Mouse (Mus musculus) midbrain, postnatal 0 days (tissue): ENCODE results near the gene Arrb2. TPM values are rescaled to one million over a fixed set of nuclear protein-coding genes. Genes with fewer than 3 reads are reported as not detected.

Source experiments
- ATAC-seq: fragments of 200-750 bp; cut with Nextera tagmentation; 2 replicates; pipeline ENCODE4 v1.8.0; 2017; ENCODE audit warnings: moderate number of reproducible peaks, mild to moderate bottlenecking, moderate TSS enrichment, moderate library complexity; ENCODE audit not compliant: low FRiP score
- DNase-seq: peaks from one replicate; pipeline ENCODE4 v3.0.0-alpha.2; 2015; ENCODE audit warnings: low spot score
- H3K27ac ChIP-seq: fragments of 300-500 bp; sonication (generic); 2 replicates; pipeline ENCODE4 v1.5.1; 2014; ENCODE audit warnings: low read depth, mild to moderate bottlenecking, low read length, mixed read lengths
- H3K27me3 ChIP-seq: fragments of 300-500 bp; sonication (generic); 2 replicates; pipeline ENCODE4 v1.6.1; 2014; ENCODE audit warnings: low read length, control low read depth, mixed read lengths; ENCODE audit not compliant: insufficient read depth
- H3K36me3 ChIP-seq: fragments of 300-500 bp; sonication (generic); 2 replicates; pipeline ENCODE4 v1.6.1; 2014; ENCODE audit warnings: low read length, control low read depth, mixed read lengths; ENCODE audit not compliant: insufficient read depth
- H3K4me1 ChIP-seq: fragments of 300-500 bp; sonication (generic); 2 replicates; pipeline ENCODE4 v1.6.1; 2014; ENCODE audit warnings: mild to moderate bottlenecking, control low read depth, antibody characterized with exemption, low read length, mixed read lengths; ENCODE audit not compliant: insufficient read depth
- H3K4me2 ChIP-seq: fragments of 300-500 bp; sonication (generic); 2 replicates; pipeline ENCODE4 v1.6.1; 2014; ENCODE audit warnings: low read depth, mild to moderate bottlenecking, low read length, mixed read lengths; ENCODE audit not compliant: poor library complexity, severe bottlenecking
- H3K4me3 ChIP-seq: fragments of 300-500 bp; sonication (generic); 2 replicates; pipeline ENCODE4 v1.5.1; 2014; ENCODE audit warnings: low read depth, mild to moderate bottlenecking, low read length, moderate library complexity
- H3K9ac ChIP-seq: fragments of 300-500 bp; sonication (generic); replicated peaks from 2 replicates; pipeline ENCODE4 v1.6.1; 2014; ENCODE audit warnings: mild to moderate bottlenecking, low read length, moderate library complexity, mixed read lengths; ENCODE audit not compliant: poor library complexity, severe bottlenecking
- H3K9me3 ChIP-seq: fragments of 300-500 bp; sonication (generic); 2 replicates; pipeline ENCODE4 v1.6.1; 2016; ENCODE audit warnings: low read length, control low read depth
- CTCF ChIP-seq: IDR thresholded peaks from 2 replicates; pipeline ENCODE4 v1.5.1; 2016; ENCODE audit warnings: antibody characterized with exemption, mild to moderate bottlenecking
- WGBS: fragments of 180-500 bp; shearing (Covaris S2); extraction: QIAGEN DNeasy Blood & Tissue Kit; methylation state at CpG from one replicate; pipeline ENCODE4 v1.1.7; 2014; 5-methylcytosine and 5-hydroxymethylcytosine counted together
- polyA plus RNA-seq: library from polyadenylated mRNA; unstranded; fragments of >200 nt; fragmentation: Nextera tagmentation; extraction: Ambion mirVana; gene quantifications from 2 replicates; pipeline ENCODE4 v1.2.1, GENCODE M21; 2015
- total RNA-seq: library from RNA; depleted of rRNA; stranded (reverse); fragments of >200 nt; gene quantifications from 2 replicates; pipeline ENCODE4 v1.2.3, GENCODE M21; 2014

The Arrb2 gene
- total and polyA plus RNA-seq, 2 experiments from 2014 or later, result 55.0 to 119 TPM

DNA sequence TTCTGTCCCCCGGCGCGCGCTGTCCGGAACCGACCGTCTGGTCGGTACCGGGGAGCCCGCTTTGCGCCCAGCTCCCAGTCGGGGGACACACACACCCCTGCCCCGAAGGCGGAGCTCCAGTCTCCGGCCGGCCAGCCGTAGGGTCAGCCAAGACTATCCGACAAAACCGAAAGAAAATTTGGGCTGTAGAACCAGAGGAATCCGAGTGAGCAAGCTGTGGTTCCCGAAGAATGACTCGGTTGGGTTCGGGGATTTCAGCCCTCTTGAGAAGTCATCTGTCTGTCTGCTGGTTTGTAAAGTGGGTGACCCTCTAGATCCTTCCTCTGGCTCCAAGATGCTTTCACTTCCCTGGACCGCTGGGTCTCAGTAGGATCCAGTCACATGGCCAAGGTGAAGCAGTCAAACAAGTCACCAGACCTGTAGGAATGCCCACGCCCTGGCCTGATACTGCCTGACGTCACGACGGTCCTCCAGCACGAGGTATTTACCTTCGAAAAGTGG is 27.2 kb downstream of the Arrb2 start, which contains the start of gene Cxcl16:
Cxcl16 (minus strand) TSS at position 384 of the 501 bp plus-strand sequence.
- H3K9me3 ChIP-seq, result no peaks in the 10 kb centered on the region
- DNase-seq (no peak), ATAC-seq (no peak)
- H3K27me3 ChIP-seq, result peaks cover 15% of the 10 kb centered on the region
- H3K9ac ChIP-seq, result peak within 1 kb of the TSS; percentile 29; the same call in 1 of the 2 replicates
- H3K4me2 ChIP-seq, result peak within 1 kb of the TSS; percentile 63
- TF ChIP-seq CTCF, result no peak
- H3K27ac ChIP-seq, result no peak within 1 kb of the TSS
- WGBS, result 5% methylated on average over 30 of the region's 30 CpGs
- H3K36me3 ChIP-seq, result no peaks in the 10 kb centered on the region
- no peaks in the 10 kb centered on the region for H3K4me1 ChIP-seq
- peak within 1 kb of the TSS; percentile 34 for H3K4me3 ChIP-seq

DNA sequence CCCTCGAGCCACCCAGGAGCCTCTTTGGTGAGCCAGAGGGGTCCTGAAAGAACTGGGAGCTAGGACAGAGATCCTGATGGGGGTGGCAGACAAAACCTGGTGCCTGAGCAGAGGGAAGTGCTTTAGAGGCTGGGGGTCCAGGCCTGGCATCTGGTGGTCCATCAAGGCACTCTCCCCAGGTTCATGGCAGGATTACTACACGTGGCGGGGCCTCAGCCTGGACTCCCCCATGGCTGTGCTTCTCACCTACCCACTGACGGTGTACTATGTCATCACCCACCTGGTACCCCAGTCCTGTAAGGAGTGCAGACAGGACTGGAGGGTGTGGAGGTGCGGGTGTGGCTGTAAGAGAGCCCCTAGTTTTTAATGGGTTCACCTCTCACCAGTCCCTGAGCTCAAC is 31.5 kb downstream of the Arrb2 start:
- Histone ChIP-seq H3K27ac (no peak overlapping the region), H3K27me3 (peaks cover 12% of the 10 kb centered on the region), H3K36me3 (no peaks in the 10 kb centered on the region), H3K9me3 (no peaks in the 10 kb centered on the region), H3K4me3 (no peak overlapping the region), H3K9ac (no peak overlapping the region), H3K4me2 (no peak overlapping the region), H3K4me1 (no peaks in the 10 kb centered on the region)
- TF ChIP-seq CTCF, result no peak
- DNase-seq, result no peak
- no peak for ATAC-seq
- WGBS, result 80% methylated on average over 5 of the region's 5 CpGs

DNA sequence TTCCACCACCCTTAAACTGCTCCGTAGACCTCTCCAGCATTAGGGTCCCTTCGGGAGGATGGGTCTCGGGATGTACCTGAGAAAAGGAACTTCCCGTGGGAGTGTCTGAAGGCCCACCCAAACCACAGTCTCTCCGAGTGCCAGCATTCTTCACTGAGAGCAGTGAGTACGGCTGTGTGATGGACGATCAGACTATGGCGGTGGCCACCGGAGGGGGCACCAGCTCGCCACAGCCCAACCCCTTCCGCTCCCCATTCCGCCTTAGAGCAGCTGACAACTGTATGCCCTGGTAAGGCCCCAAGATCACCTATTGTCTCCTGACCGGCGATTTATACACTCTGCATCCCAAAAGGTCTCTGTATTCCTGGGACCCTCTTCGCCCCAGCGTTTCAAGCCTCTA is 32.8 kb downstream of the Arrb2 start:
- Histone ChIP-seq H3K4me3 (no peak overlapping the region), H3K9me3 (no peaks in the 10 kb centered on the region), H3K9ac (no peak overlapping the region), H3K27me3 (peaks cover 11% of the 10 kb centered on the region; the same call in 1 of the 2 replicates), H3K36me3 (no peaks in the 10 kb centered on the region), H3K4me2 (peak overlapping the region; percentile 41; the same call in 1 of the 2 replicates), H3K4me1 (no peaks in the 10 kb centered on the region), H3K27ac (no peak overlapping the region)
- ATAC-seq, result no peak
- no peak for TF ChIP-seq CTCF
- WGBS, result 28% methylated on average over 16 of the region's 16 CpGs
- no peak for DNase-seq

DNA sequence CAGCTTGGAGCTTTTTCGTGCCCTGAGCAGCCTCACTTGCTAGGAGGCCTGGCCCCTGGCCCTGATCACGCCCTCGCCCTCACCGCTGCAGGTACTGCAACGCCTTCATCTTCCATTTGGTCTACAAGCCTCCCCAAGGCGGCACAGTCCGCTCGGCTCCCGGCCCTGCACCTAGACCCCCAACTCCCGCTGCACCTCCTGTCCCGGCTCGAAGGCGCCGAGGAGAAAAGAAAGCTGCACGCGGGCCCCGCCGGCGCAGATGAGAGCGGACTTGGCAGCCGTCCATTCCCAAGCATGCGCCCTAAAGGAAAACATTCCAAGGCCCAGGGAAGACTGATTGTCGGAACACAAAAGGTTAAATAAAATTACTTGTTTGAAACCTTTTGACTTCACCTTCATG is 33.4 kb downstream of the Arrb2 start:
- Histone ChIP-seq H3K27me3 (peaks cover 11% of the 10 kb centered on the region; the same call in 1 of the 2 replicates), H3K9ac (peak overlapping the region; percentile 33), H3K9me3 (no peaks in the 10 kb centered on the region), H3K4me3 (peak overlapping the region; percentile 2; the same call in 1 of the 2 replicates), H3K36me3 (no peaks in the 10 kb centered on the region), H3K4me2 (peak overlapping the region; percentile 41), H3K27ac (no peak overlapping the region), H3K4me1 (no peaks in the 10 kb centered on the region)
- TF ChIP-seq CTCF, result no peak
- DNase-seq, result no peak
- no peak for ATAC-seq
- 17% methylated on average over 23 of the region's 23 CpGs for WGBS

DNA sequence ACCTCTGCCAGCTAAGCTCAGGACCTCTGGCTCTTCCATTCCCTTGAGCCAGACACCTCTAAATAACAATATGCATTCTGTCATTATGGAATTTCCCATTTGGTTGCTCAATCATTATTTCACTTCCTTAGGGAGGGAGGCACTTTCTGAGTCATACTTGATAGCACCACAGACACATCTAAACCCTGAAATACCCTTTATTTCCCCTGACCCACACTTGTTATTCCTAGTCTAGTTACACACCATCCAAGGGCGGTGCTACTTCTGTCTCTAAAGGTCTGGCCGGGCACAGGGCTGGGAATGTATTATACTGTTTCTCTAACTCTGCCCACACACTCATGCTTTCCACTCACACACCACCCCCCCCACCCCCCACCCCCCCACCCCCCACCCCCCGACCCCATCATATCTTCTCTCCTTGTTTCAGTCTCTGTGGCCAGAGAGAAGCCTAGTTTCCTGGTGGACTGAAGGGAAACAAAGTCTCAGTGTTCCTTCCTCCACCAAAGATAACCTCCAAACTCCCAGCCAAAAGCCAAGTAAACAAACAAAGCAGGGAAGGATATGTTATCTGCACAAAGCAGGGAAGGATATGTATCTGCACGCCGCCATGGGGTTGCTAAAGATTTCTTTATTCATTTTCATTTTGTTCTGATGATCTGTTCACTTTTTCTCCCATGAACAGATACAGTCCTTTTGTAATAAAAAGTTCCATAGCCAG is 35.6 kb downstream of the Arrb2 start:
- Histone ChIP-seq H3K27me3 (peaks cover 11% of the 10 kb centered on the region; the same call in 1 of the 2 replicates), H3K9ac (no peak overlapping the region), H3K4me1 (no peaks in the 10 kb centered on the region), H3K4me3 (no peak overlapping the region), H3K27ac (no peak overlapping the region), H3K36me3 (no peaks in the 10 kb centered on the region), H3K4me2 (no peak overlapping the region), H3K9me3 (no peaks in the 10 kb centered on the region)
- ATAC-seq (no peak), DNase-seq (no peak)
- WGBS, result 97% methylated on average over 5 of the region's 5 CpGs
- TF ChIP-seq CTCF, result no peak

DNA sequence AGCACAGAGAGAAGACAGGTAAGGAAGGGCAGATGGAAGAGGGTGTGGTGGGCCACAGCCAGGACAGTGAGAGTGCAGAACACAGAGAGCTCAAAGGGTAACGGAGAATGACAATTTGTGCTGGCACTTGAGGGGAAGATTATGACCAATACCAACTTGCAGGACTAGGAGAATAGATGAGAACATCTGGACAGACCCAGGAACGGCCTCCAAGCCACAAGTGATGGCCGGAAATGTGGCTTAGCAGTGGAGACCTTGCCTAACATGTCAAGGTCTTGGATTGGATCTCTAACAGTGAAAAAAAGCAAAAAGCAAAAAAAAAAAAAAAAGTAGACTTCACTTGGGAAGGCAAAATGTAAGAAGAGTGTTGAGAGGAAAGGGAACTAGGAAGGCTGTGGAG is 37.3 kb downstream of the Arrb2 start:
- no peak overlapping the region for H3K4me3 ChIP-seq
- 0 out of 2 replicates have a peak, but pooled peaks cover 3% of the 10 kb centered on the region for H3K27me3 ChIP-seq
- H3K27ac ChIP-seq, result no peak overlapping the region
- TF ChIP-seq CTCF, result no peak
- no peaks in the 10 kb centered on the region for H3K4me1 ChIP-seq
- H3K4me2 ChIP-seq, result no peak overlapping the region
- no peak overlapping the region for H3K9ac ChIP-seq
- ATAC-seq (no peak), DNase-seq (no peak)
- no peaks in the 10 kb centered on the region for H3K9me3 ChIP-seq
- 88% methylated on average over 3 of the region's 3 CpGs for WGBS
- no peaks in the 10 kb centered on the region for H3K36me3 ChIP-seq
